Mouse (Mus musculus) embryonic facial prominence, embryonic 12.5 days (tissue): ENCODE measurements around the gene Sec61g. TPM values are rescaled to one million over a fixed set of nuclear protein-coding genes. Genes with fewer than 3 reads are reported as not detected.
A peak's percentile ranks its signal among the peaks of the same experiment; 100 is the strongest.
"Not testable (repeated sequence)": the region's sequence is repeated elsewhere in the genome, so short reads cannot be mapped to it uniquely, and the experiment has no call there.

ENCODE experiments used
- ATAC-seq: fragments of 200-750 bp; cut with Nextera tagmentation; 2 replicates; pipeline ENCODE4 v1.8.0; 2017; ENCODE audit not compliant: insufficient number of reproducible peaks, insufficient read depth, low FRiP score, low TSS enrichment
- H3K27ac ChIP-seq: fragments of 300-500 bp; sonication (generic); 2 replicates; pipeline ENCODE4 v1.5.1; 2016; ENCODE audit warnings: mild to moderate bottlenecking
- H3K27me3 ChIP-seq: fragments of 300-500 bp; sonication (generic); 2 replicates; pipeline ENCODE4 v1.6.1; 2016; ENCODE audit warnings: mild to moderate bottlenecking, moderate library complexity
- H3K36me3 ChIP-seq: fragments of 300-500 bp; sonication (generic); 2 replicates; pipeline ENCODE4 v1.6.1; 2016; ENCODE audit warnings: mild to moderate bottlenecking
- H3K4me1 ChIP-seq: fragments of 300-500 bp; sonication (generic); 2 replicates; pipeline ENCODE4 v1.6.1; 2016
- H3K4me2 ChIP-seq: fragments of 300-500 bp; sonication (generic); replicated peaks from 2 replicates; pipeline ENCODE4 v1.6.1; 2016; ENCODE audit warnings: mild to moderate bottlenecking, moderate library complexity
- H3K4me3 ChIP-seq: fragments of 300-500 bp; sonication (generic); 2 replicates; pipeline ENCODE4 v1.5.1; 2016; ENCODE audit warnings: mild to moderate bottlenecking
- H3K9ac ChIP-seq: fragments of 300-500 bp; sonication (generic); 2 replicates; pipeline ENCODE4 v1.6.1; 2016; ENCODE audit warnings: mild to moderate bottlenecking, moderate library complexity
- H3K9me3 ChIP-seq: fragments of 300-500 bp; sonication (generic); 2 replicates; pipeline ENCODE4 v1.6.1; 2016; ENCODE audit warnings: mild to moderate bottlenecking, moderate library complexity
- WGBS: fragments of 180-500 bp; shearing (Covaris S2); methylation state at CpG from one replicate; pipeline ENCODE4 v1.1.7; 2016; 5-methylcytosine and 5-hydroxymethylcytosine counted together
- polyA plus RNA-seq: library from polyadenylated mRNA; unstranded; fragments of >200 nt; fragmentation: Nextera tagmentation; extraction: Ambion mirVana; gene quantifications from 2 replicates; pipeline ENCODE4 v1.2.1, GENCODE M21; 2016

Sec61g gene
- polyA plus RNA-seq, 1 experiment from 2014 or later = 41.8 TPM

- H3K27me3 ChIP-seq, H3K9me3 ChIP-seq, H3K4me1 ChIP-seq, ATAC-seq, H3K9ac ChIP-seq, H3K4me3 ChIP-seq, H3K4me2 ChIP-seq, H3K27ac ChIP-seq, H3K36me3 ChIP-seq: not testable (repeated sequence)
- 95% methylated on average over 16 of the region's 16 CpGs for WGBS
These were observed 6.8 kb upstream of the Sec61g start for GRCm38 (mm10) chr11:16515081-16515480.

GRCm38 (mm10) chr11:16514221-16514620 is 5.9 kb upstream of the Sec61g start:
- 61% methylated on average over 23 of the region's 23 CpGs for WGBS
- not testable (repeated sequence) for H3K27me3 ChIP-seq, H3K4me3 ChIP-seq, H3K4me2 ChIP-seq, ATAC-seq, H3K9me3 ChIP-seq, H3K27ac ChIP-seq, H3K9ac ChIP-seq, H3K4me1 ChIP-seq, H3K36me3 ChIP-seq

DNA sequence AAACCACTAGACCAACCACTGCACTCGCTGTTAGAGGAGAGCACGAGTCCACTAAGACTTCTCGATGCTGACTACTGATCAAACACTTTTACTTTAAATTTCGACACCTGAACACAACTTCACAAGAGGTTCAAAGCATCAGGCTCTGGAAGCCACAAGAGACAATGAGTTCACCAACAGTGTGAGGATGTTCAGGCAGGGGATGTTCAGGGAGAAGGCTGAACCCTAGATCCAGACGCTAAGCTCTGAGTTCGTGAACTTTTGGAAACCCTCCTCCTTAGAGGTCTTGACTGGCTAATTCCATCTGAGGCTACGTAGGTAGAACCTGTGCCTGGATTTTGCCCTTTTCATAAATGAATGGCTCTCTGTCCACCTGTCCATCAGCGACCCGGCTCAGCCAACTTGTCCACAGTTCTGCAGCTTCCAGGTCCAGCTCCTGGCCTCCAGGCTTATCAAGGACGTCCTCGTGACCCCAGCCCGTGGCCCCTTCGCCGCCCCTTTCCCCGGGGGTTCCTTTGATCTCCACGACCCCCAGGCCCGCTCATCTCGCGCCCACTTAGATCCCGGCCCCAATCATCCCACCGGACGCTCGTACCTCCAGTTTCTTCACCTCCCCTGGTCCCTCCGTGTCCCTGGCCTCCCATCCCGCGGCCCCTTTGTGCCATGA is 766 bp downstream of the Sec61g start:
- Histone ChIP-seq H3K4me1 (0 out of 2 replicates have a peak, but pooled peaks cover 4% of the 10 kb centered on the region), H3K4me2 (peak overlapping the region; percentile 81), H3K9ac (peak overlapping the region; percentile 90), H3K27me3 (no peaks in the 10 kb centered on the region), H3K36me3 (peaks cover 20% of the 10 kb centered on the region), H3K4me3 (peak overlapping the region; percentile 76), H3K27ac (peak overlapping the region; percentile 92), H3K9me3 (no peaks in the 10 kb centered on the region)
- peak; percentile 59 for ATAC-seq
- 4% methylated on average over 26 of the region's 26 CpGs for WGBS

GRCm38 (mm10) chr11:16505999-16506398 is 2.3 kb downstream of the Sec61g start:
- WGBS = 97% methylated on average over 6 of the region's 6 CpGs
- peaks cover 25% of the 10 kb centered on the region for H3K36me3 ChIP-seq
- no peaks in the 10 kb centered on the region for H3K9me3 ChIP-seq
- no peak overlapping the region for H3K27ac ChIP-seq
- no peaks in the 10 kb centered on the region for H3K27me3 ChIP-seq
- no peak for ATAC-seq
- H3K4me1 ChIP-seq = 0 out of 2 replicates have a peak, but pooled peaks cover 4% of the 10 kb centered on the region
- H3K9ac ChIP-seq = no peak overlapping the region
- no peak overlapping the region for H3K4me3 ChIP-seq
- H3K4me2 ChIP-seq = no peak overlapping the region

DNA sequence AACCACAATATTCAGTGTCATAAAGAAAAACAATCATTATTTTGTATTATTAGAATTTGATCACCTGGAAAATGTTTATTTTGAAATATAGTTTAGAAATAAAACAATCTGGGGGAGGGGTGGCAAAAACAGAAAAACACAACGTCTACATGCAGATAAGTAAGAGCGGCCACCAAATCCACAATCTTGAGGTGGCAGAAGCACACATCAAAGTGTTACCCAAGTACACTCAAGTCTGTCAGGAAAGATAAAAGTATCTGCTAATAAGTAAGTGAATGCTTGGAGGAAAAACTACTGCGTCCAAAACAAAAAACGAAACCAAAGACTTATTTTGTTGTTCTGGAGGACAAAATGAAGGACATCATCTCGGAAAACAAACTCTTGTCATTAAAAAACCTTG is 5.1 kb downstream of the Sec61g start:
- no peak overlapping the region for H3K27ac ChIP-seq
- H3K4me3 ChIP-seq = no peak overlapping the region
- 97% methylated on average over 5 of the region's 5 CpGs for WGBS
- H3K9ac ChIP-seq = no peak overlapping the region
- H3K4me2 ChIP-seq = no peak overlapping the region
- 0 out of 2 replicates have a peak, but pooled peaks cover 4% of the 10 kb centered on the region for H3K4me1 ChIP-seq
- no peak for ATAC-seq
- peaks cover 36% of the 10 kb centered on the region for H3K36me3 ChIP-seq
- H3K9me3 ChIP-seq = no peaks in the 10 kb centered on the region
- H3K27me3 ChIP-seq = no peaks in the 10 kb centered on the region

DNA sequence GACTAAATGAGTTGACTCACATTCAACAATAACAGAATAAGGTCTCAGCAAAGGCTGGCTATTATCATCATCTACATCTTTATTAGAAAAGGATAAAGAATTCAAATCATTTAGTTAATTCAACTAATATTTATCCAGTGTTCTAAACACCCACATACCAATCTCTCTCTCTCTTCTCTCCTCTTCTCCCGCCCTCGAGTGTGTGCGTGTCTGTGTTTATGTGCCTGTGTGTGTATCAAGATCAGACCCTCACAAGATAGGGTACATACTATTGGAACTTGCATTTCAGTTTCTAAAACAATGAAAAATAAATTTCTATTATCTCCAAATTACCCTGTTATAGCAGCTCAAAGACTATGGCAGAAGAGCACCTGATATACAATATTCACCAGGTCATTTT is 5.5 kb downstream of the Sec61g start:
- Histone ChIP-seq H3K36me3 (peaks cover 36% of the 10 kb centered on the region), H3K4me3 (no peak overlapping the region), H3K27me3 (no peaks in the 10 kb centered on the region), H3K9me3 (no peaks in the 10 kb centered on the region), H3K27ac (no peak overlapping the region), H3K4me2 (no peak overlapping the region), H3K9ac (no peak overlapping the region), H3K4me1 (0 out of 2 replicates have a peak, but pooled peaks cover 4% of the 10 kb centered on the region)
- ATAC-seq = no peak
- 90% methylated on average over 3 of the region's 3 CpGs for WGBS

DNA sequence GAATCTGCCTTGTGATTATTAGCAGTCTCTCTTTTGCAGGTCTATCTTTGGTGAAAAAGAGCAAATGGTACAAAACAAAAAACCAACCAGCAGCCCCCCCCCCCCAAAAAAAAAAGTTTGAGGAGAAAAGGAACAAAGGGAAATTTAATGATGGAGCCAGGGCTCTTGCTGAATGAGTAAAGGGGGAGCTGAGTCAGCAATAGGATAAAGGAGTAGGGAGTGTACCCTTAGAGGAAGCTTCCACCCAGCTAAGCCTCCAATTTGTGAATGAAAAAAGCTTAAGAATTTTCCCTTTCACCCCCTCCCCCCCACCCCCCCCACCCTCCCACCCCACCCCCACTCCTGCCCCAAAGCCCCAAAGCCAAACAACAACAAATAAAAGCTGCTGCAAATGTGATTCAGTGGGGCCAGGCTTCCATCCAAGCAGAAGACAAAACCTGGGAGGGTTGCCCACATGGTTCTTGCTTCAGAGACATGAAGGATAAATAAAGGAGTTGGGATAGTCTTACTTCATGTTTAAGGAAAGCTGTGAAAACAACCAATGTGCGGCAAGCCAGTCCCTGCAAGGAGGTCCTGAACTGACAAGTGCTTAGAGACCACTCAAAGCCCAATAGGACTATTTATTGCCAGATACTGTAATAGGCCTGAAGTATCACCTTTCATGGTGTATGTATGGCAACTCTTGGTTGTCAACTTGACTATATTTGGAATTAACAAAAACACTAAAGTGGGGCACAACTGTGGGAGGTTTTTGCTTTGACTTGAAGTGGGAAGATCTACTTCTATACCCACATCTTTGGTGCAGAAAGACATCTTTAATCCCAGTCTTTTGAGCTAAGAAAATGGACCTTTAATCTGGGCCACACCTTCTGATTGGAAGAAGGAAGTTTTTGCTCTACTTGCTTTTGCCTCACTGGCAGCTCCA is 9.3 kb downstream of the Sec61g start:
- no peak overlapping the region for H3K9ac ChIP-seq
- H3K4me3 ChIP-seq = no peak overlapping the region
- H3K27ac ChIP-seq = no peak overlapping the region
- peaks cover 20% of the 10 kb centered on the region for H3K36me3 ChIP-seq
- no peak for ATAC-seq
- H3K4me2 ChIP-seq = no peak overlapping the region
- 31% methylated on average over 1 of the region's 1 CpGs for WGBS
- no peaks in the 10 kb centered on the region for H3K27me3 ChIP-seq
- no peaks in the 10 kb centered on the region for H3K9me3 ChIP-seq
- no peaks in the 10 kb centered on the region for H3K4me1 ChIP-seq

Other genes starting within 250 kb of the Sec61g start
- gene Egfr, start 243.7 kb upstream of the Sec61g start, polyA plus RNA-seq = 15.0 and 16.5 TPM in 2 replicates